Mouse (Mus musculus): ENCODE measurements at regions not wholly inside any gene's neighbourhood (a gene's known extent, or its start where the extent isn't known, plus 50 kb on each side); places are given as distances from the start of the nearest gene placed in this dataset.
A peak's percentile ranks its signal among the peaks of the same experiment; 100 is the strongest.
"Not testable (repeated sequence)": the region's sequence is repeated elsewhere in the genome, so short reads cannot be mapped to it uniquely, and the experiment has no call there.

GRCm38 (mm10) chr3:31708367-31708766 lies 193.9 kb upstream of the Kcnmb2 start:
- H3K4me3 ChIP-seq (ENCODE audit: low read depth, low read length); ATAC-seq; H3K27me3 ChIP-seq (ENCODE audit: control insufficient read depth, insufficient read depth, low read depth, low read length); H3K4me2 ChIP-seq (ENCODE audit: low read length); H3K9ac ChIP-seq (ENCODE audit: low read depth, low read length); H3K27ac ChIP-seq (ENCODE audit: low read length); H3K4me1 ChIP-seq (ENCODE audit: control insufficient read depth, insufficient read depth, low read length); H3K9me3 ChIP-seq (replicated peaks; ENCODE audit: control insufficient read depth, low read length, poor library complexity, severe bottlenecking); H3K36me3 ChIP-seq (ENCODE audit: control insufficient read depth, insufficient read depth, low read length): not testable (repeated sequence)

GRCm38 (mm10) chr3:31741289-31741688 lies 161.0 kb upstream of the Kcnmb2 start:
- H3K9ac ChIP-seq (ENCODE audit: low read depth, low read length) = no peak overlapping the region
- WGBS = 79% methylated on average over 1 of the region's 1 CpGs
- ATAC-seq = no peak
- H3K27me3 ChIP-seq (ENCODE audit: control insufficient read depth, insufficient read depth, low read depth, low read length) = no peaks in the 10 kb centered on the region
- no peaks in the 10 kb centered on the region for H3K36me3 ChIP-seq (ENCODE audit: control insufficient read depth, insufficient read depth, low read length)
- H3K4me2 ChIP-seq (ENCODE audit: low read length) = no peak overlapping the region
- H3K27ac ChIP-seq (ENCODE audit: low read length) = no peak overlapping the region
- no peaks in the 10 kb centered on the region for H3K9me3 ChIP-seq (replicated peaks; ENCODE audit: control insufficient read depth, low read length, poor library complexity, severe bottlenecking)
- no peaks in the 10 kb centered on the region for H3K4me1 ChIP-seq (ENCODE audit: control insufficient read depth, insufficient read depth, low read length)
- no peak overlapping the region for H3K4me3 ChIP-seq (ENCODE audit: low read depth, low read length)

- Histone ChIP-seq H3K4me2 (ENCODE audit: low read length) (no peak overlapping the region), H3K9ac (ENCODE audit: low read depth, low read length) (no peak overlapping the region), H3K9me3 (replicated peaks; ENCODE audit: control insufficient read depth, low read length, poor library complexity, severe bottlenecking) (no peaks in the 10 kb centered on the region), H3K27ac (ENCODE audit: low read length) (no peak overlapping the region), H3K4me3 (ENCODE audit: low read depth, low read length) (no peak overlapping the region), H3K4me1 (ENCODE audit: control insufficient read depth, insufficient read depth, low read length) (no peaks in the 10 kb centered on the region), H3K36me3 (ENCODE audit: control insufficient read depth, insufficient read depth, low read length) (no peaks in the 10 kb centered on the region), H3K27me3 (ENCODE audit: control insufficient read depth, insufficient read depth, low read depth, low read length) (no peaks in the 10 kb centered on the region)
- no peak for ATAC-seq
- WGBS = 89% methylated on average over 4 of the region's 4 CpGs
Observed at GRCm38 (mm10) chr3:31755881-31756280, 146.4 kb upstream of the Kcnmb2 start.

- Histone ChIP-seq H3K4me3 (ENCODE audit: low read depth, low read length) (no peak overlapping the region), H3K36me3 (ENCODE audit: control insufficient read depth, insufficient read depth, low read length) (no peaks in the 10 kb centered on the region), H3K27ac (ENCODE audit: low read length) (no peak overlapping the region), H3K9ac (ENCODE audit: low read depth, low read length) (no peak overlapping the region), H3K9me3 (replicated peaks; ENCODE audit: control insufficient read depth, low read length, poor library complexity, severe bottlenecking) (no peaks in the 10 kb centered on the region), H3K4me2 (ENCODE audit: low read length) (no peak overlapping the region), H3K27me3 (ENCODE audit: control insufficient read depth, insufficient read depth, low read depth, low read length) (no peaks in the 10 kb centered on the region), H3K4me1 (ENCODE audit: control insufficient read depth, insufficient read depth, low read length) (no peaks in the 10 kb centered on the region)
- ATAC-seq = 0 out of 2 replicates have a peak, but pooled peaks have one; percentile 64
- 97% methylated on average over 1 of the region's 1 CpGs for WGBS
Observed at GRCm38 (mm10) chr3:31769193-31769592, 133.1 kb upstream of the Kcnmb2 start.

- H3K36me3 ChIP-seq (ENCODE audit: control insufficient read depth, insufficient read depth, low read length) = no peaks in the 10 kb centered on the region
- no peak overlapping the region; the same call in 1 of the 2 replicates for H3K4me2 ChIP-seq (ENCODE audit: low read length)
- H3K27me3 ChIP-seq (ENCODE audit: control insufficient read depth, insufficient read depth, low read depth, low read length) = no peaks in the 10 kb centered on the region
- H3K27ac ChIP-seq (ENCODE audit: low read length) = no peak overlapping the region
- no peak overlapping the region for H3K9ac ChIP-seq (ENCODE audit: low read depth, low read length)
- H3K9me3 ChIP-seq (replicated peaks; ENCODE audit: control insufficient read depth, low read length, poor library complexity, severe bottlenecking) = no peaks in the 10 kb centered on the region
- H3K4me3 ChIP-seq (ENCODE audit: low read depth, low read length) = no peak overlapping the region
- 27% methylated on average over 4 of the region's 4 CpGs for WGBS
- ATAC-seq = peak; percentile 85
- H3K4me1 ChIP-seq (ENCODE audit: control insufficient read depth, insufficient read depth, low read length) = peaks cover 2% of the 10 kb centered on the region; the same call in 1 of the 2 replicates
Observed at GRCm38 (mm10) chr3:31790342-31790970, 111.9 kb upstream of the Kcnmb2 start.

GRCm38 (mm10) chr3:31793466-31794040 lies 108.8 kb upstream of the Kcnmb2 start:
- H3K27ac ChIP-seq (ENCODE audit: low read length) = no peak overlapping the region
- no peaks in the 10 kb centered on the region for H3K36me3 ChIP-seq (ENCODE audit: control insufficient read depth, insufficient read depth, low read length)
- peaks cover 2% of the 10 kb centered on the region; the same call in 1 of the 2 replicates for H3K4me1 ChIP-seq (ENCODE audit: control insufficient read depth, insufficient read depth, low read length)
- H3K4me2 ChIP-seq (ENCODE audit: low read length) = no peak overlapping the region
- H3K4me3 ChIP-seq (ENCODE audit: low read depth, low read length) = no peak overlapping the region
- H3K27me3 ChIP-seq (ENCODE audit: control insufficient read depth, insufficient read depth, low read depth, low read length) = no peaks in the 10 kb centered on the region
- no peaks in the 10 kb centered on the region for H3K9me3 ChIP-seq (replicated peaks; ENCODE audit: control insufficient read depth, low read length, poor library complexity, severe bottlenecking)
- WGBS = 77% methylated on average over 8 of the region's 8 CpGs
- ATAC-seq = no peak
- H3K9ac ChIP-seq (ENCODE audit: low read depth, low read length) = no peak overlapping the region

- 86% methylated on average over 2 of the region's 2 CpGs for WGBS
- Histone ChIP-seq H3K4me1 (ENCODE audit: control insufficient read depth, insufficient read depth, low read length) (no peaks in the 10 kb centered on the region), H3K4me2 (ENCODE audit: low read length) (no peak overlapping the region), H3K27ac (ENCODE audit: low read length) (no peak overlapping the region), H3K4me3 (ENCODE audit: low read depth, low read length) (no peak overlapping the region), H3K9ac (ENCODE audit: low read depth, low read length) (no peak overlapping the region), H3K9me3 (replicated peaks; ENCODE audit: control insufficient read depth, low read length, poor library complexity, severe bottlenecking) (no peaks in the 10 kb centered on the region), H3K36me3 (ENCODE audit: control insufficient read depth, insufficient read depth, low read length) (no peaks in the 10 kb centered on the region), H3K27me3 (ENCODE audit: control insufficient read depth, insufficient read depth, low read depth, low read length) (no peaks in the 10 kb centered on the region)
- ATAC-seq = no peak
Observed at GRCm38 (mm10) chr3:31796621-31797020, 105.7 kb upstream of the Kcnmb2 start.

- H3K9ac ChIP-seq (ENCODE audit: low read depth, low read length) = no peak overlapping the region
- no peak overlapping the region for H3K4me3 ChIP-seq (ENCODE audit: low read depth, low read length)
- H3K27ac ChIP-seq (ENCODE audit: low read length) = 0 out of 2 replicates have a peak overlapping the region, but pooled peaks have one; percentile 20
- H3K9me3 ChIP-seq (replicated peaks; ENCODE audit: control insufficient read depth, low read length, poor library complexity, severe bottlenecking) = no peaks in the 10 kb centered on the region
- H3K27me3 ChIP-seq (ENCODE audit: control insufficient read depth, insufficient read depth, low read depth, low read length) = no peaks in the 10 kb centered on the region
- no peaks in the 10 kb centered on the region for H3K36me3 ChIP-seq (ENCODE audit: control insufficient read depth, insufficient read depth, low read length)
- no peak overlapping the region for H3K4me2 ChIP-seq (ENCODE audit: low read length)
- WGBS = 73% methylated on average over 4 of the region's 4 CpGs
- H3K4me1 ChIP-seq (ENCODE audit: control insufficient read depth, insufficient read depth, low read length) = no peaks in the 10 kb centered on the region
- ATAC-seq = peak; percentile 72
Observed at GRCm38 (mm10) chr3:31799192-31799591, 103.1 kb upstream of the Kcnmb2 start.

GRCm38 (mm10) chr3:31804038-31804437 lies 98.3 kb upstream of the Kcnmb2 start:
- Histone ChIP-seq H3K4me1 (ENCODE audit: control insufficient read depth, insufficient read depth, low read length) (no peaks in the 10 kb centered on the region), H3K4me2 (ENCODE audit: low read length) (no peak overlapping the region), H3K27ac (ENCODE audit: low read length) (no peak overlapping the region), H3K36me3 (ENCODE audit: control insufficient read depth, insufficient read depth, low read length) (no peaks in the 10 kb centered on the region), H3K4me3 (ENCODE audit: low read depth, low read length) (no peak overlapping the region), H3K9ac (ENCODE audit: low read depth, low read length) (no peak overlapping the region), H3K9me3 (replicated peaks; ENCODE audit: control insufficient read depth, low read length, poor library complexity, severe bottlenecking) (no peaks in the 10 kb centered on the region), H3K27me3 (ENCODE audit: control insufficient read depth, insufficient read depth, low read depth, low read length) (no peaks in the 10 kb centered on the region)
- no peak for ATAC-seq
- WGBS = 61% methylated on average over 5 of the region's 5 CpGs

All from midbrain, embryonic 16.5 days (tissue).